ENCODE assay signal across 26 mouse cellular contexts in the genomic region with DNA sequence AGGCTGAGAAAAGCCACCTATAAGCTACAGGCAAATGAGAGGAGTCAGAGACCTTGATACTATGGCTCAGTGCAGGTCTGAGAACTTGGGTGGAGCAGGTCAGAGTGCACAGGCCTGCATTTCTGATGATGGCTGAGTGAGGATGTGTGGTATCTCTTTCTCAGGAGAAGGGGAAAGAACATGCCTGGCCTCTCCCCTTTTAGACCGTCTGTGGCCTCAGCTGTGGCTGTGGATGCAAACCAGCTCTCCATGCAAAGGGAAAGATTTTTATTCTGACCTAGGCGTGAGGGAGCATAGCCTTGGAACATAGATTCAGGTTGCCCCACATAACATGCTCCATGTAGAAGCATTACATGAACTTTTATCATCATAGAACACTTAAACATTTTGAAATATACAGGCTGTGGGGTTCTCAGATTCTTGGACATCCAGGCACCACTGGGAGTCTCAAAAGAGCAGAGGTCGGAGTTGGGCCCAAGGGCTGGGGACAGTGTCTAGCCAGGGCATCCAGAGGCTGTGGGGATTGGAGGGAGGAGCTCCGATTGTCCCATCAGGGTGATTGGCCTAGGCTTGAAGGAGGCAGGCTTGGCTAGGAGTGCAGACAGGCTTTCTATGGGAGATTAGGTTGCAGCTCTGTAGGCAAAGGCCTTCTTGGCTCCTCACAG.
"Had no signal": no experiment of that assay in that cellular context is flagged by ENCODE, and none has a peak within 500 bp of the region (broad histone marks: within the 10 kb centered on the region; RNA-seq: fewer than 3 reads in every experiment).

No protein-coding gene starts in this region.

- DNase-seq: cerebellum, adult 2 months; cerebellum, adult 8-10 months; cerebellum, adult 9-10 months; cerebellum, adult 9-11 months; cerebellum, postnatal 10 days; cerebellum, postnatal 14 days; cerebellum, postnatal 25 days; cerebellum, postnatal 36 days; embryo, embryonic 11 days; forebrain, postnatal 0 days; gastrocnemius, adult 2 months; gastrocnemius, postnatal 10 days; gastrocnemius, postnatal 14 days; gastrocnemius, postnatal 25 days; gastrocnemius, postnatal 36 days; heart, adult 18-20 months; heart, adult 2 months had no signal

- H3K36me3 ChIP-seq: embryonic facial prominence, embryonic 10.5 days; embryonic facial prominence, embryonic 12.5 days; embryonic facial prominence, embryonic 13.5 days; embryonic facial prominence, embryonic 15.5 days; forebrain, embryonic 10.5 days; forebrain, embryonic 12.5 days; forebrain, embryonic 15.5 days had no signal

- H3K9me3 ChIP-seq: embryonic facial prominence, embryonic 10.5 days; embryonic facial prominence, embryonic 12.5 days; embryonic facial prominence, embryonic 13.5 days; embryonic facial prominence, embryonic 15.5 days; forebrain, embryonic 10.5 days; forebrain, embryonic 12.5 days; forebrain, embryonic 13.5 days; forebrain, embryonic 15.5 days had no signal

- H3K4me1 ChIP-seq: embryonic facial prominence, embryonic 10.5 days; embryonic facial prominence, embryonic 12.5 days; embryonic facial prominence, embryonic 13.5 days; embryonic facial prominence, embryonic 15.5 days; forebrain, embryonic 12.5 days; forebrain, embryonic 13.5 days; forebrain, embryonic 15.5 days had no signal

- H3K27ac ChIP-seq: embryonic facial prominence, embryonic 10.5 days; embryonic facial prominence, embryonic 12.5 days; embryonic facial prominence, embryonic 13.5 days; embryonic facial prominence, embryonic 15.5 days; forebrain, embryonic 10.5 days; forebrain, embryonic 12.5 days; forebrain, embryonic 13.5 days; forebrain, embryonic 15.5 days; gastrocnemius, adult 2 months; heart, adult 2 months had no signal

- H3K27me3 ChIP-seq: embryonic facial prominence, embryonic 12.5 days; embryonic facial prominence, embryonic 13.5 days; embryonic facial prominence, embryonic 15.5 days; forebrain, embryonic 12.5 days; forebrain, embryonic 13.5 days; forebrain, embryonic 15.5 days had no signal

- H3K4me3 ChIP-seq: embryonic facial prominence, embryonic 10.5 days; embryonic facial prominence, embryonic 12.5 days; embryonic facial prominence, embryonic 13.5 days; embryonic facial prominence, embryonic 15.5 days; erythroblast, embryonic 14.5 days; forebrain, embryonic 10.5 days; forebrain, embryonic 12.5 days; forebrain, embryonic 13.5 days; forebrain, embryonic 15.5 days; gastrocnemius, adult 2 months; heart, adult 2 months had no signal
